Mouse (Mus musculus) liver, embryonic 14.5 days (tissue): ENCODE measurements at regions not wholly inside any gene's neighbourhood (a gene's known extent, or its start where the extent isn't known, plus 50 kb on each side); places are given as distances from the start of the nearest gene placed in this dataset.

Source experiments
- CTCF ChIP-seq: IDR thresholded peaks from 2 replicates; pipeline ENCODE4 v1.5.1; 2016; ENCODE audit warnings: antibody characterized with exemption, low read depth, control low read depth
- EP300 ChIP-seq: IDR thresholded peaks from 2 replicates; pipeline ENCODE4 v1.6.1; 2016; ENCODE audit warnings: antibody characterized with exemption, low read depth

- TF ChIP-seq EP300, result no peak
- TF ChIP-seq CTCF, result no peak
These were observed 272.8 kb upstream of the Zmiz1 start for GRCm38 (mm10) chr14:25185959-25186771.
